Mouse (Mus musculus) ES-E14 (cell line): ENCODE data around the gene Fgf9. TPM values are rescaled to one million over a fixed set of nuclear protein-coding genes. Genes with fewer than 3 reads are reported as not detected.

Source experiments
- DNase-seq: peaks from one replicate; pipeline ENCODE4 v3.0.0-alpha.2; 2013; ENCODE audit warnings: low read depth, low spot score
- H3K27ac ChIP-seq: 2 replicates; pipeline ENCODE4 v1.5.1; 2012; ENCODE audit warnings: low read depth, mild to moderate bottlenecking, low read length, moderate library complexity, mixed read lengths; ENCODE audit not compliant: poor library complexity, insufficient read depth, severe bottlenecking
- H3K36me3 ChIP-seq: 2 replicates; pipeline ENCODE4 v1.6.1; 2012; ENCODE audit warnings: mild to moderate bottlenecking, low read length, moderate library complexity, mixed read lengths; ENCODE audit not compliant: control insufficient read depth, poor library complexity, insufficient read depth, severe bottlenecking
- H3K4me1 ChIP-seq, 2 experiments: fragments of 150-350 bp in 1 of 2; sonication (generic) in 1 of 2; 2 replicates each; pipeline ENCODE4 v1.6.1; 2012; ENCODE audit warnings: low read length in 2 of 2, mild to moderate bottlenecking in 1 of 2, mixed read lengths in 1 of 2; ENCODE audit not compliant: control insufficient read depth in 2 of 2, insufficient read depth in 2 of 2, poor library complexity in 1 of 2
- H3K4me3 ChIP-seq, 2 experiments: fragments of 150-350 bp in 1 of 2; sonication (generic) in 1 of 2; 2 replicates each; pipeline ENCODE4 v1.5.1; 2012; ENCODE audit warnings: low read length in 2 of 2, low read depth in 1 of 2, mild to moderate bottlenecking in 1 of 2, mixed read lengths in 1 of 2; ENCODE audit not compliant: insufficient read depth in 1 of 2, poor library complexity in 1 of 2, severe bottlenecking in 1 of 2
- H3K9ac ChIP-seq: 2 replicates; pipeline ENCODE4 v1.6.1; 2012; ENCODE audit warnings: low read depth, mild to moderate bottlenecking, low read length, mixed read lengths; ENCODE audit not compliant: poor library complexity, insufficient read depth, severe bottlenecking
- H3K9me3 ChIP-seq: fragments of 150-350 bp; sonication (generic); 2 replicates; pipeline ENCODE4 v1.6.1; 2012; ENCODE audit warnings: low read depth, mild to moderate bottlenecking, low read length; ENCODE audit not compliant: control insufficient read depth, insufficient read depth
- CHD2 ChIP-seq: IDR thresholded peaks from 2 replicates; pipeline ENCODE4 v1.6.1; 2014; ENCODE audit warnings: mild to moderate bottlenecking, low read depth, low read length, inconsistent platforms
- HCFC1 ChIP-seq: IDR thresholded peaks from 2 replicates; pipeline ENCODE4 v1.6.1; 2012; ENCODE audit warnings: low read length, inconsistent platforms, borderline replicate concordance; ENCODE audit not compliant: insufficient read depth
- MAFK ChIP-seq: IDR thresholded peaks from 2 replicates; pipeline ENCODE4 v1.6.1; 2014; ENCODE audit warnings: mild to moderate bottlenecking, low read depth, low read length, inconsistent platforms; ENCODE audit not compliant: insufficient read depth
- ZC3H11A ChIP-seq: IDR thresholded peaks from 2 replicates; pipeline ENCODE4 v1.6.1; 2012; ENCODE audit warnings: low read depth, mild to moderate bottlenecking, inconsistent platforms, low read length, borderline replicate concordance
- ZNF384 ChIP-seq: IDR thresholded peaks from 2 replicates; pipeline ENCODE4 v1.6.1; 2012; ENCODE audit warnings: low read depth, low read length, inconsistent platforms
- in situ Hi-C, 2 experiments: fragments of 600-800 bp; cut with MboI; formaldehyde crosslinking; loops; one replicate each; pipeline ENCODE4 v1.15.1; 2025; ENCODE audit warnings: low sequenced_read_pairs in 2 of 2, inconsistent platforms in 1 of 2; ENCODE audit not compliant: unreplicated experiment in 2 of 2
- total RNA-seq: library from RNA; depleted of rRNA; stranded (reverse); fragments of 300-350 nt; gene quantifications from 2 replicates; pipeline ENCODE4 v1.2.3, GENCODE M21; 2012

Fgf9 gene
- total RNA-seq, 1 experiment, result not detected

DNA sequence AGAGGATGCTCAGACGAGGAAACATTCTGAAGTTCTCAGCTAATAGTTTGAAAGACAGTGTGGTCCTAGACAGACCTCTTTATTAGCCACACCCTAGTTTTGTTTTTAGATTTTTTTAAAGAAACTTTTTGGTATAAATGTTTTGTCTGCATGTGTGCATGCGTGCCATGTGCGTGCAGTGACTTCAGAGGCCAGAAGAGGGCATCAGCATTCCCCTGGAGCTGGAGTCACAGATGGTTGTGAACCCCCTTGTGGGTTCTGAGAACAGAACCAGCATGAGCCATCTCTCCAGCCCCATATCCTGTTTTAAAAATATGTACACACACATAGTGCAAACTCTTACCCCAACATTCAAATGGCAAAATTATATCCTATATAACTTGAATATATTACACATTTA lies 13.9 kb downstream of the Fgf9 start:
- TF ChIP-seq ZC3H11A, result 0 out of 2 replicates have a peak, but pooled peaks have one; percentile 25
- TF ChIP-seq CHD2, result no peak
- no peak for DNase-seq

DNA sequence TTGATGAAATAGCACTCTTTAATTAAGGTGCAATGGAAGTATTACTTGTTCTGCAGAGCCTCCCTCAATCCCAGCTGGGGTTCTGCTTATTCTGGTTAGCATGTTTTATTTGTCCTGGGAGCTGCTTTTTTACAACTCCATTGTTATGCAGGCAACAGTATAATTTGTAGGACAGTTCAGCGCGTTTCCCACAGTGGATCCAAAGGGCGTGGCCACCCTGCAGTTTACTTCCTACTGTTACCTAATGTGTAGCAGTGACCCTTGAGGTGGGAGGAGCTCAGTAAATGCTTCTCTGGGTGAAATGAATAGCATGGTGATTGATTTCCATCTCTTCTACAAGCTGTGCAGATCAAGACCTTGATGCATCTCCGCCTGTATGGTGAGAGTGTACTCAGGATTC lies 17.0 kb downstream of the Fgf9 start:
- H3K27ac ChIP-seq, result no peak overlapping the region
- H3K4me1 ChIP-seq, result peaks cover 0 to 4% of the 10 kb centered on the region in 2 experiments; a peak in 1 of 4 replicates
- no peaks in the 10 kb centered on the region for H3K9me3 ChIP-seq
- in situ Hi-C loops, result no loop called here
- no peak for TF ChIP-seq ZC3H11A
- no peak for TF ChIP-seq CHD2
- TF ChIP-seq ZNF384, result no peak
- no peak for TF ChIP-seq HCFC1
- TF ChIP-seq MAFK, result no peak
- H3K36me3 ChIP-seq, result no peaks in the 10 kb centered on the region
- DNase-seq, result no peak
- no peak overlapping the region for H3K4me3 ChIP-seq
- H3K9ac ChIP-seq, result no peak overlapping the region

More for the DNA sequence above, 13.9 kb downstream of the Fgf9 start:
- in situ Hi-C loops, result no loop called here
- no peak overlapping the region for H3K9ac ChIP-seq
- H3K4me3 ChIP-seq, result no peak overlapping the region
- peaks cover 0 to 4% of the 10 kb centered on the region in 2 experiments; a peak in 1 of 4 replicates for H3K4me1 ChIP-seq
- no peaks in the 10 kb centered on the region for H3K9me3 ChIP-seq
- H3K27ac ChIP-seq, result no peak overlapping the region
- no peaks in the 10 kb centered on the region for H3K36me3 ChIP-seq

DNA sequence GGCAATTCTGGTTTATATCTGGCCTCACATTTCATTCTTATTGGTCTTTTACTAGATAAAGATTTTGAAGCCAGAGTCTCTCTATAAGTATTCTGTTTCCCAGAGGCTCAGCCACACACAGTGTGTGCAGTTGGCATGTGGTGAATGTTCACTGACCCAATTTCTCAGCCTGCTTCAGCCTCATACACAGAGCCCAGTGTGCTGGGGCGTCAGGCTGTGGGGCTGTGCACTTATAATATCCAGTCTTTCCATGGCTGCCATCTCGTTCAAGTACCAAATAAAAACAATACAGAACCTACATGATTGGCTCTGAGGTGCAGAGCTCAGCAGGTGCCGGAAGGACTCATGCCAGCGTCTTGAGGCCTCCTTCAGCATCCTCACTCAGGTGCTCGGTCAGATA lies 19.1 kb downstream of the Fgf9 start:
- Histone ChIP-seq H3K9me3 (no peaks in the 10 kb centered on the region), H3K27ac (no peak overlapping the region), H3K36me3 (no peaks in the 10 kb centered on the region), H3K4me3 (no peak overlapping the region), H3K4me1 (peaks cover 0 to 4% of the 10 kb centered on the region in 2 experiments; a peak in 1 of 4 replicates), H3K9ac (no peak overlapping the region)
- in situ Hi-C loops, result no loop called here
- DNase-seq, result no peak
- no peak for TF ChIP-seq ZC3H11A
- no peak for TF ChIP-seq ZNF384
- TF ChIP-seq CHD2, result no peak
- no peak for TF ChIP-seq MAFK
- TF ChIP-seq HCFC1, result no peak

DNA sequence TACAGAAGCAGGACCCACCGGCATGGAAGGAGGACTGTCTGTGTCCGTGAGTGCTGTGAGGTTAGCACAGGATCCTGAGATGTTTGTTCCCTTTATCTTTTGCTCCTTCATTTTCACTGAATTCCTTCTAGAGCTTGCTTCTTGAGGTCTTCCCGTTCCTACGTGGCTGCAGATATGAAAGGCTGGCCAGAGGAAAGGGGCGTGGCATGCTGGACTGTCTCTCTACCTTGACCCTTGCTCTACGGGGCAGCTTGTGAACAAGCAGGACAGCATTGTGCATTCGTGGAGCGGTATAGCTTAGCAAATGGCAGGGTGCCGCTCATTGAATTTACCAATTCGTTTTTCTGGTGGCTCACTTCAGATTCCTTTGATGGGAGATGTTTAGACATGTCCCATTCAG lies 21.0 kb downstream of the Fgf9 start:
- Histone ChIP-seq H3K27ac (no peak overlapping the region), H3K36me3 (no peaks in the 10 kb centered on the region), H3K4me3 (no peak overlapping the region), H3K9me3 (no peaks in the 10 kb centered on the region), H3K9ac (no peak overlapping the region), H3K4me1 (peaks cover 0 to 4% of the 10 kb centered on the region in 2 experiments; a peak in 1 of 4 replicates)
- in situ Hi-C loops, result no loop called here
- TF ChIP-seq ZNF384 (no peak), ZC3H11A (no peak)
- no peak for DNase-seq

DNA sequence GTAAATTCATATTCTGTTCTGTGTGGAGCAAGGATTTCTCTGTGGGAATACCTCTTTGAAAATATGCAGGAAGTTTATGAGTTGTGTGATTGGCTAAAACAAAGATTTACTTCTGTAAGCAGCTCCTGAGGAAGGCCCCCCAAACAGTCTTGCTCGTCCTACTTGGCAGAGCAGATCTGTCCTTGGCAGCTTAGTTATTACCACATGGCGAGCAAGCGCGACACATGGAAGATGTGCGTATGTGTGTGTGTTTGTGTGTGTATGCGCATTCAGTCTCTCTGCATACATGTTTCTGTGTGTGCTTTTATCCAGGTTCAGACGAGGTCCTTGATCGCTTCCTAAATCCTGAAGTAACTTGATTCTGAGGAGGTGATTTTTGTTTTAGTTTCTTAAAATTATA lies 29.3 kb downstream of the Fgf9 start:
- Histone ChIP-seq H3K36me3 (no peaks in the 10 kb centered on the region), H3K9me3 (no peaks in the 10 kb centered on the region), H3K9ac (no peak overlapping the region), H3K27ac (no peak overlapping the region), H3K4me3 (no peak overlapping the region), H3K4me1 (peaks cover 2 to 4% of the 10 kb centered on the region in 2 experiments; a peak in 3 of 4 replicates)
- DNase-seq, result no peak
- in situ Hi-C loops, result no loop called here
- TF ChIP-seq ZC3H11A (no peak), MAFK (no peak), CHD2 (no peak), ZNF384 (no peak), HCFC1 (no peak)
